Mouse (Mus musculus) right cerebral cortex, adult 2 months (tissue): ENCODE results near the gene Serpina3j.
"Not testable (repeated sequence)": the region's sequence is repeated elsewhere in the genome, so short reads cannot be mapped to it uniquely, and the experiment has no call there.

Experiments
- DNase-seq, 2 experiments: peaks; one replicate each; pipeline ENCODE4 v3.0.0; 2021 to 2022; ENCODE audit warnings: low spot score in 2 of 2

The Serpina3j gene

GRCm38 (mm10) chr12:104314253-104314652, at the start of gene Serpina3j:
TSS of gene Serpina3j (plus strand) at chr12:104314553.
- no peak for DNase-seq

GRCm38 (mm10) chr12:104266374-104266773, 48.0 kb upstream of the Serpina3j start:
- DNase-seq, result no peak

GRCm38 (mm10) chr12:104278216-104279055, 35.9 kb upstream of the Serpina3j start:
- no peak for DNase-seq

- DNase-seq, result no peak
These were observed 35.3 kb upstream of the Serpina3j start for GRCm38 (mm10) chr12:104279056-104279435.

GRCm38 (mm10) chr12:104283380-104283779, 31.0 kb upstream of the Serpina3j start:
- DNase-seq, result no peak

GRCm38 (mm10) chr12:104288336-104288735, 26.0 kb upstream of the Serpina3j start:
- DNase-seq, result no peak

- DNase-seq, result no peak
These were observed 24.5 kb upstream of the Serpina3j start for GRCm38 (mm10) chr12:104289872-104290271.

GRCm38 (mm10) chr12:104293963-104294362, 20.4 kb upstream of the Serpina3j start:
- no peak for DNase-seq

GRCm38 (mm10) chr12:104298049-104298448, 16.3 kb upstream of the Serpina3j start:
- no peak for DNase-seq

GRCm38 (mm10) chr12:104305991-104306390, 8.4 kb upstream of the Serpina3j start:
- DNase-seq, result no peak

- DNase-seq, result no peak
These were observed 8.1 kb downstream of the Serpina3j start for GRCm38 (mm10) chr12:104322454-104322853.

- DNase-seq, result no peak
These were observed 17.3 kb downstream of the Serpina3j start for GRCm38 (mm10) chr12:104331701-104332100.

GRCm38 (mm10) chr12:104336873-104337272, 22.5 kb downstream of the Serpina3j start:
- DNase-seq, result not testable (repeated sequence)

- DNase-seq, result not testable (repeated sequence)
These were observed 23.9 kb downstream of the Serpina3j start, which contains the start of the genes Serpina3k and Serpina3m for GRCm38 (mm10) chr12:104338226-104338625. TSS of gene Serpina3k (plus strand) at chr12:104338486. TSS of gene Serpina3m (plus strand) at chr12:104338486.

- DNase-seq, result no peak
These were observed 24.4 kb downstream of the Serpina3j start for GRCm38 (mm10) chr12:104338705-104339104.

- not testable (repeated sequence) for DNase-seq
These were observed 28.1 kb downstream of the Serpina3j start for GRCm38 (mm10) chr12:104342489-104342888.

GRCm38 (mm10) chr12:104345181-104345580, 30.8 kb downstream of the Serpina3j start:
- DNase-seq, result no peak

GRCm38 (mm10) chr12:104345707-104346106, 31.4 kb downstream of the Serpina3j start:
- DNase-seq, result no peak

- no peak for DNase-seq
These were observed 32.7 kb downstream of the Serpina3j start for GRCm38 (mm10) chr12:104347091-104347490.

GRCm38 (mm10) chr12:104351812-104352211, 37.5 kb downstream of the Serpina3j start:
- peak; percentile 45 to 50 for DNase-seq

- DNase-seq, result no peak
These were observed 41.7 kb downstream of the Serpina3j start for GRCm38 (mm10) chr12:104356006-104356405.

- no peak for DNase-seq
These were observed 55.6 kb downstream of the Serpina3j start for GRCm38 (mm10) chr12:104369986-104370385.
